Mouse (Mus musculus) cerebellum, adult 2 months (tissue): Measurements from ENCODE around the gene Immp2l. TPM values are rescaled to one million over a fixed set of nuclear protein-coding genes. Genes with fewer than 3 reads are reported as not detected.
A peak's percentile ranks its signal among the peaks of the same experiment; 100 is the strongest.

ENCODE experiments used
- DNase-seq, 2 experiments: peaks; one replicate each; pipeline ENCODE4 v3.0.0; 2021
- H3K27ac ChIP-seq: fragments of 200-500 bp; 2 replicates; pipeline ENCODE4 v1.5.1; 2012; ENCODE audit warnings: low read length, control low read depth, inconsistent platforms; ENCODE audit not compliant: insufficient read depth
- H3K27me3 ChIP-seq: fragments of 200-500 bp; 2 replicates; pipeline ENCODE4 v1.6.1; 2012; ENCODE audit warnings: inconsistent platforms, mild to moderate bottlenecking, low read length, moderate library complexity; ENCODE audit not compliant: control insufficient read depth, insufficient read depth
- H3K4me1 ChIP-seq: fragments of 200-500 bp; 2 replicates; pipeline ENCODE4 v1.6.1; 2011; ENCODE audit warnings: low read length; ENCODE audit not compliant: control insufficient read depth, insufficient read depth
- H3K4me3 ChIP-seq: fragments of 200-500 bp; replicated peaks from 2 replicates; pipeline ENCODE3; 2011; ENCODE audit warnings: mild to moderate bottlenecking, low read depth, low read length, control low read depth; ENCODE audit not compliant: insufficient read depth
- CTCF ChIP-seq: fragments of 200-500 bp; IDR thresholded peaks from 2 replicates; pipeline ENCODE4 v1.5.1; 2011; ENCODE audit warnings: low read depth, mild to moderate bottlenecking, control low read depth, low read length, moderate library complexity, borderline replicate concordance; ENCODE audit not compliant: insufficient read depth
- POLR2A ChIP-seq: fragments of 200-500 bp; IDR thresholded peaks from 2 replicates; pipeline ENCODE4 v1.6.1; 2011; ENCODE audit warnings: low read length, control low read depth, borderline replicate concordance; ENCODE audit not compliant: insufficient read depth
- WGBS: fragments of 180-500 bp; shearing (Covaris S2); methylation state at CpG from one replicate; pipeline ENCODE4 v1.1.7; 2018; 5-methylcytosine and 5-hydroxymethylcytosine counted together
- polyA plus RNA-seq: library from polyadenylated mRNA; depleted of rRNA; stranded (reverse); fragments of >200 nt; gene quantifications from 2 replicates; pipeline ENCODE4 v1.2.3, GENCODE M21; 2012

The Immp2l gene
- polyA plus RNA-seq, 1 experiment = 11.4 TPM

GRCm38 (mm10) chr12:41221893-41222292 lies 198.0 kb downstream of the Immp2l start:
- TF ChIP-seq CTCF = no peak
- TF ChIP-seq POLR2A = no peak
- peak in 1 of 2 experiments; percentile 6 for DNase-seq
- no peak overlapping the region for H3K4me3 ChIP-seq
- H3K27ac ChIP-seq = no peak overlapping the region
- H3K4me1 ChIP-seq = no peaks in the 10 kb centered on the region
- 64% methylated on average over 3 of the region's 3 CpGs for WGBS
- no peaks in the 10 kb centered on the region for H3K27me3 ChIP-seq

- TF ChIP-seq CTCF (no peak), POLR2A (no peak)
- Histone ChIP-seq H3K27me3 (no peaks in the 10 kb centered on the region), H3K4me3 (no peak overlapping the region), H3K27ac (no peak overlapping the region), H3K4me1 (no peaks in the 10 kb centered on the region)
- WGBS = 37% methylated on average over 1 of the region's 1 CpGs
- DNase-seq = no peak
Observed at GRCm38 (mm10) chr12:41223686-41224085, 199.8 kb downstream of the Immp2l start.

GRCm38 (mm10) chr12:41224538-41224937 lies 200.6 kb downstream of the Immp2l start:
- H3K27me3 ChIP-seq = no peaks in the 10 kb centered on the region
- no peaks in the 10 kb centered on the region for H3K4me1 ChIP-seq
- TF ChIP-seq POLR2A = no peak
- no peak for TF ChIP-seq CTCF
- whole genome bisulfite sequencing = 65% methylated on average over 4 of the region's 4 CpGs
- H3K27ac ChIP-seq = no peak overlapping the region
- no peak for DNase-seq
- no peak overlapping the region for H3K4me3 ChIP-seq

- WGBS = 59% methylated on average over 2 of the region's 2 CpGs
- Histone ChIP-seq H3K27me3 (no peaks in the 10 kb centered on the region), H3K4me3 (no peak overlapping the region), H3K27ac (no peak overlapping the region), H3K4me1 (no peaks in the 10 kb centered on the region)
- TF ChIP-seq POLR2A = no peak
- no peak for TF ChIP-seq CTCF
- no peak for DNase-seq
Observed at GRCm38 (mm10) chr12:41231966-41232365, 208.1 kb downstream of the Immp2l start.

- H3K27ac ChIP-seq = no peak overlapping the region
- DNase-seq = no peak
- TF ChIP-seq CTCF (no peak), POLR2A (no peak)
- no peaks in the 10 kb centered on the region for H3K4me1 ChIP-seq
- no peaks in the 10 kb centered on the region for H3K27me3 ChIP-seq
- H3K4me3 ChIP-seq = no peak overlapping the region
- WGBS = 83% methylated on average over 3 of the region's 3 CpGs
Observed at GRCm38 (mm10) chr12:41237880-41238279, 214.0 kb downstream of the Immp2l start.

- TF ChIP-seq POLR2A (no peak), CTCF (no peak)
- H3K4me1 ChIP-seq = no peaks in the 10 kb centered on the region
- 83% methylated on average over 2 of the region's 2 CpGs for WGBS
- no peak overlapping the region for H3K4me3 ChIP-seq
- DNase-seq = no peak
- H3K27me3 ChIP-seq = no peaks in the 10 kb centered on the region
- H3K27ac ChIP-seq = no peak overlapping the region
Observed at GRCm38 (mm10) chr12:41241221-41241620, 217.3 kb downstream of the Immp2l start.

GRCm38 (mm10) chr12:41248254-41248653 lies 224.4 kb downstream of the Immp2l start:
- no peak for TF ChIP-seq POLR2A
- TF ChIP-seq CTCF = no peak
- H3K27me3 ChIP-seq = no peaks in the 10 kb centered on the region
- 100% methylated on average over 1 of the region's 1 CpGs for WGBS
- no peaks in the 10 kb centered on the region for H3K4me1 ChIP-seq
- no peak for DNase-seq
- no peak overlapping the region for H3K27ac ChIP-seq
- no peak overlapping the region for H3K4me3 ChIP-seq

- TF ChIP-seq CTCF (no peak), POLR2A (no peak)
- no peaks in the 10 kb centered on the region for H3K4me1 ChIP-seq
- DNase-seq = no peak
- WGBS = 81% methylated on average over 3 of the region's 3 CpGs
- H3K27me3 ChIP-seq = no peaks in the 10 kb centered on the region
- H3K4me3 ChIP-seq = no peak overlapping the region
- no peak overlapping the region for H3K27ac ChIP-seq
Observed at GRCm38 (mm10) chr12:41250123-41250522, 226.2 kb downstream of the Immp2l start.
